Mouse (Mus musculus) hindbrain, postnatal 0 days (tissue): ENCODE measurements around the gene Sh2b2. TPM values are rescaled to one million over a fixed set of nuclear protein-coding genes. Genes with fewer than 3 reads are reported as not detected.

Experiments
- ATAC-seq: fragments of 200-750 bp; cut with Nextera tagmentation; 2 replicates; pipeline ENCODE4 v1.8.0; 2017; ENCODE audit warnings: mild to moderate bottlenecking, moderate TSS enrichment, moderate library complexity
- DNase-seq: peaks from one replicate; pipeline ENCODE4 v3.0.0-alpha.2; 2015; ENCODE audit warnings: low spot score
- H3K27ac ChIP-seq: fragments of 300-500 bp; sonication (generic); 2 replicates; pipeline ENCODE4 v1.5.1; 2014; ENCODE audit warnings: mild to moderate bottlenecking
- H3K27me3 ChIP-seq: fragments of 300-500 bp; sonication (generic); 2 replicates; pipeline ENCODE4 v1.6.1; 2014; ENCODE audit warnings: low read length, mixed read lengths; ENCODE audit not compliant: insufficient read depth
- H3K36me3 ChIP-seq: fragments of 300-500 bp; sonication (generic); 2 replicates; pipeline ENCODE4 v1.6.1; 2014; ENCODE audit warnings: low read length, mixed read lengths; ENCODE audit not compliant: insufficient read depth
- H3K4me1 ChIP-seq: fragments of 300-500 bp; sonication (generic); 2 replicates; pipeline ENCODE4 v1.6.1; 2014; ENCODE audit warnings: antibody characterized with exemption, low read length, mixed read lengths; ENCODE audit not compliant: insufficient read depth
- H3K4me2 ChIP-seq: fragments of 300-500 bp; sonication (generic); 2 replicates; pipeline ENCODE4 v1.6.1; 2014; ENCODE audit warnings: low read depth, mild to moderate bottlenecking, low read length, moderate library complexity, mixed read lengths
- H3K4me3 ChIP-seq: fragments of 300-500 bp; sonication (generic); 2 replicates; pipeline ENCODE4 v1.5.1; 2014; ENCODE audit warnings: low read length
- H3K9ac ChIP-seq: fragments of 300-500 bp; sonication (generic); replicated peaks from 2 replicates; pipeline ENCODE4 v1.6.1; 2014; ENCODE audit warnings: mild to moderate bottlenecking, low read length, moderate library complexity, mixed read lengths
- H3K9me3 ChIP-seq: fragments of 300-500 bp; sonication (generic); 2 replicates; pipeline ENCODE4 v1.6.1; 2016; ENCODE audit warnings: low read length, mixed read lengths
- CTCF ChIP-seq: IDR thresholded peaks from 2 replicates; pipeline ENCODE4 v1.5.1; 2016; ENCODE audit warnings: antibody characterized with exemption, control low read depth, low read depth
- WGBS: fragments of 180-500 bp; shearing (Covaris S2); extraction: QIAGEN DNeasy Blood & Tissue Kit; methylation state at CpG from one replicate; pipeline ENCODE4 v1.1.7; 2014; 5-methylcytosine and 5-hydroxymethylcytosine counted together
- polyA plus RNA-seq: library from polyadenylated mRNA; unstranded; fragments of >200 nt; fragmentation: Nextera tagmentation; extraction: Ambion mirVana; gene quantifications from 2 replicates; pipeline ENCODE4 v1.2.1, GENCODE M21; 2015
- total RNA-seq: library from RNA; depleted of rRNA; stranded (reverse); fragments of >200 nt; gene quantifications from 2 replicates; pipeline ENCODE4 v1.2.3, GENCODE M21; 2014

Sh2b2 gene
- total and polyA plus RNA-seq, 2 experiments from 2014 or later: 15.3 to 49.6 TPM

- Histone ChIP-seq H3K4me1 (no peaks in the 10 kb centered on the region), H3K27ac (no peak overlapping the region), H3K4me3 (no peak overlapping the region), H3K27me3 (no peaks in the 10 kb centered on the region), H3K36me3 (no peaks in the 10 kb centered on the region; the same call in 1 of the 2 replicates), H3K9ac (no peak overlapping the region), H3K4me2 (no peak overlapping the region), H3K9me3 (no peaks in the 10 kb centered on the region)
- DNase-seq: peak; percentile 87
- peak; percentile 94 for TF ChIP-seq CTCF
- 16% methylated on average over 17 of the region's 17 CpGs for WGBS
- no peak; the same call in 1 of the 2 replicates for ATAC-seq
Observed at GRCm38 (mm10) chr5:136252899-136253298, 6.5 kb upstream of the Sh2b2 start.

GRCm38 (mm10) chr5:136251004-136251403, 4.6 kb upstream of the Sh2b2 start:
- DNase-seq: peak; percentile 20
- no peaks in the 10 kb centered on the region for H3K36me3 ChIP-seq
- 55% methylated on average over 7 of the region's 7 CpGs for WGBS

GRCm38 (mm10) chr5:136248441-136248840, 2.1 kb upstream of the Sh2b2 start:
- Histone ChIP-seq H3K4me1 (no peaks in the 10 kb centered on the region; the same call in 1 of the 2 replicates), H3K4me3 (no peak overlapping the region), H3K9me3 (no peaks in the 10 kb centered on the region), H3K27ac (no peak overlapping the region), H3K36me3 (no peaks in the 10 kb centered on the region), H3K27me3 (no peaks in the 10 kb centered on the region), H3K9ac (no peak overlapping the region), H3K4me2 (no peak overlapping the region)
- no peak for ATAC-seq
- 69% methylated on average over 6 of the region's 6 CpGs for WGBS
- no peak for TF ChIP-seq CTCF
- no peak for DNase-seq

More at GRCm38 (mm10) chr5:136251004-136251403, 4.6 kb upstream of the Sh2b2 start:
- Histone ChIP-seq H3K9me3 (no peaks in the 10 kb centered on the region), H3K4me2 (no peak overlapping the region), H3K9ac (no peak overlapping the region), H3K27me3 (no peaks in the 10 kb centered on the region), H3K4me1 (no peaks in the 10 kb centered on the region), H3K4me3 (no peak overlapping the region), H3K27ac (no peak overlapping the region)
- TF ChIP-seq CTCF: peak; percentile 55
- ATAC-seq: no peak

GRCm38 (mm10) chr5:136245541-136246451, 560 bp downstream of the Sh2b2 start:
- ATAC-seq: 0 out of 2 replicates have a peak, but pooled peaks have one; percentile 1
- WGBS: 13% methylated on average over 15 of the region's 15 CpGs
- DNase-seq: peak; percentile 24

GRCm38 (mm10) chr5:136244762-136245540, 1.4 kb downstream of the Sh2b2 start:
- Histone ChIP-seq H3K4me1 (no peaks in the 10 kb centered on the region; the same call in 1 of the 2 replicates), H3K36me3 (no peaks in the 10 kb centered on the region), H3K4me3 (peak overlapping the region; percentile 83), H3K9ac (peak overlapping the region; percentile 82), H3K9me3 (no peaks in the 10 kb centered on the region), H3K4me2 (peak overlapping the region; percentile 88), H3K27ac (peak overlapping the region; percentile 82), H3K27me3 (no peaks in the 10 kb centered on the region)
- WGBS: under 1% methylated on average over 49 of the region's 57 CpGs
- peak; percentile 93 for DNase-seq
- peak; percentile 84 for ATAC-seq
- no peak; the same call in 1 of the 2 replicates for TF ChIP-seq CTCF

More at GRCm38 (mm10) chr5:136245541-136246451, 560 bp downstream of the Sh2b2 start:
- H3K4me1 ChIP-seq: no peaks in the 10 kb centered on the region; the same call in 1 of the 2 replicates
- H3K9ac ChIP-seq: peak overlapping the region; percentile 82
- no peaks in the 10 kb centered on the region for H3K36me3 ChIP-seq
- H3K27me3 ChIP-seq: no peaks in the 10 kb centered on the region
- H3K9me3 ChIP-seq: no peaks in the 10 kb centered on the region
- H3K4me3 ChIP-seq: peak overlapping the region; percentile 83
- 0 out of 2 replicates have a peak, but pooled peaks have one; percentile 9 for TF ChIP-seq CTCF
- H3K27ac ChIP-seq: peak overlapping the region; percentile 82
- peak overlapping the region; percentile 88 for H3K4me2 ChIP-seq
